Mouse (Mus musculus): ENCODE measurements around the gene Prodh2. TPM values are rescaled to one million over a fixed set of nuclear protein-coding genes. Genes with fewer than 3 reads are reported as not detected.
"Not testable (repeated sequence)": the region's sequence is repeated elsewhere in the genome, so short reads cannot be mapped to it uniquely, and the experiment has no call there.

The Prodh2 gene
- 1.6 TPM in 1 of 2 replicates, not detected in the other for total RNA-seq (2021)
- long read RNA-seq, transcript Prodh2-201 (10 exons, 1,853 nt), result major isoform, 78 of 150 reads
- long read RNA-seq, partial matches to known transcripts, result 6 of 150 reads
- long read RNA-seq, other reads (novel, unspliced or antisense), result 62 of 150 reads

DNA sequence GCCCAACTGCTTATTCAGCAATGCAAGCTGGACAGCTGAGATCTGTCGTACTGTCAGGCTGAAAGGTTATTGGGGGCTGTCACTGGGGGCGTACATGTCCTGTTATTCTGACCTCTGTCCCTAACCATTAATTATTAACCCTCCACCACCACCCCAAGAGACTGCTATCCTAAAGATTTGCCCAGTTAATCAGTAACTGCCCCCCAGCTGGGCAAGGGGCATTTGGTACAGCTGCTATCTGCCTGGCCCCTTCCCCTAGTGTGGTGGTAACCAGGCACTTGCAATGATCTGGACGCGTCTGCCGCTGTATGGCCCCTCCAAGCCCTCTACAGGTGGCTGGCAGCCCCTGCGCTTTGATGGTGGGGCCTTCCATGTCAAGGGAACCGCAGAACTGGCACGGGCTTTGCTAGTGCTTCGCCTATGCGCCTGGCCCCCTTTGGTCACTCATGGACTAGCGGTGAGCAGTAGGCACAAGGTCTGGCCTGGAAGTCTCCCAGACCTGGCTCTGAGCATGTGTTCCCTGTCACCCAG lies at the start of gene Prodh2:
Prodh2 (plus strand) TSS at position 222 of the 531 bp plus-strand sequence.
- no peak for DNase-seq

DNA sequence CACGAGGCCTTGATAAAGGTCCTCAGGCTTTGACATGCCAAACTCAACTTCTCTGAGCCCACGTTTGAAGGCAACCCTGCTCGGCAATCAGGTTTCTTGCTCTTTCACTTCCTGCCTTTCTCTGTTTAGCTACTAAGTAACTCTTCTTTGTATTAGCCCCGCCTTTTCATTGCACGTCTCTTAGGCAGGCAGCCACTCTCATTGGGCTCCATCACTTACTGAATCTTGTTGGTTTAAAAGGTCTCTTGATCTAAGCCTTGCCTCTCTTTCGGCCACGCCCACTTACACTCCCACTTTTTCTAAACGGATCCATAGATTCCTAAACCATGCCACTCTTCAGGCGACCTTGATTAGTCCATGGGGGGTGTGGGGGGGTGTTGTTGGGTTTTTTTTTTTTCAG lies 49.7 kb upstream of the Prodh2 start:
- no peak for DNase-seq

DNA sequence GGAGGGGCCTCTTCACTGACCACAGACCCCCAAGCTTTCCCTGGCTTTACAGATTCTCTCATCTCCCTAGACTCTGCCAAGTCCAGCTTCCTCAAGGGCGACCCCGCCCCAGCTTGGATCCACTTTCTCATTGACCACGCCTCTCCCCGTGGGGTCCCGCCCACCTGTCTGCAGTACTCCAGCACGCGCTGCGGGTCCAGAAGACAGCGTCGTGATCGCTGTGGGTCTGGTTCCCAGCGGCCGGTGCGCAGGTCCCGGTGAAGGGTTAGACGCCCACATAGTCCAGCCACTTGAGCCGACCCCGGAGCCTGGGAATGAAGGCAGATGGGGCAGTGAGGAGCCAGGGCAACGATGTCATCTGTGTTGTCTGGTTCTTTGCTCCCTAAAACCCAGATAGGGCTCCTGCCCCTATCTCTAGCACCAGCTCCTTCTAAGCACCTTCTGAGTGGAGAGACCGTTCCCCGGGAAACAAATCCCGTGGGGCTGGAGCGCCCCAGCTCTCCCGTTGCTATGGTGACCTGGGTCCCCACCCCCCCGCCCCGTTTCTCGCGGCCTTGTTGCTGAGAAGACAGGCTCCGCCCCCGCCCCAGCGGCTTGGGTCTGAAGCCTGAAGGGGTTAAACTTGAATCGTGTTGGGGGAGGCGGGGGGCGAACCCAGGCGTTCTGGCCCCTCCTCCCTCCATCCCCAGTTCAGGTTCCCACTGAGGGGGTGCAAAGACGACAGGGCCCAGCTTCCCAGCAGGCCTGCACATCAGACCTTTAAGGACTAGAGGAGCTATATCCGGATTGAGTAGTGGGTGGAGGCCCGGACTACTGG lies 49.1 kb upstream of the Prodh2 start:
- peak; percentile 56 for DNase-seq

DNA sequence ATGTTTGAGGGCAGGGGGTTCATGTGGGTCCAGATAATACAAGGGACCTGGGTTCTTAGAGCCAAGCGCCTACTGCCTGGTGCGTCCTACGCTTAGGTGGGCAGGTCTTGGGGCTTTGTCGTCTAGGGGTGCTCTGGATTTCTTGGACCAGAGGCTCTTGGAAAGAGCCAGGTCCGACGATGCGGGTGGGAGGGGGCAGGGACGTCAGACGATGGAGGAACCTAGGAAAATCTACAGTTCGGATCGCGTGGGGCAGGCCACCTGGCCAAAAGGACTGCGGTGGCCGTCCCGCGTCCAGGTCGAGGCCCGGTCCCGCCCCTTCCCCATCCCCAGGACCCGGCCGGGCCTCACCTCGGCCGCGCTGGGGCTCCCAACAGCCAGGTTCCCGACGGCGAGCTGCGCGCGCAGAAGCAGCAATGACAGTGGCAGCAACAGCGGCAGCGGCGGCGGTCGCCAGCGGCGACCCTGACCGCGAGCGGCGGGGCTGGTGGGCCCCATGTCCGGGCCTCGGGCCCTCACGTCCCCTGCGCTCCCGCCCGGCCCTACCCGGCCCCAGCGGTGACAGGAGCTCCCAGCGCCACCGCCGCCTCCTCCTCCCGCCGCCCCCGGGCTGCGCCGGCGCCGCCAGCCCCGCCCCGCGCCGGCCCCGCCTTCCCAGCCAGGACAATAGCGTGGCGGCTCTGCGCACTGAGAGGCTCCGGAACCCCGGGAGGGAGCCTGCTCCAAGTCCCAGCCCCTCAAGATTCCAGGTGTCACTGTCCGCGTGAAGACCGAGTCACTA lies 48.3 kb upstream of the Prodh2 start, which contains the start of gene Aplp1:
Aplp1 (minus strand) TSS at position 565 of the 781 bp plus-strand sequence.
- DNase-seq, result peak; percentile 79

DNA sequence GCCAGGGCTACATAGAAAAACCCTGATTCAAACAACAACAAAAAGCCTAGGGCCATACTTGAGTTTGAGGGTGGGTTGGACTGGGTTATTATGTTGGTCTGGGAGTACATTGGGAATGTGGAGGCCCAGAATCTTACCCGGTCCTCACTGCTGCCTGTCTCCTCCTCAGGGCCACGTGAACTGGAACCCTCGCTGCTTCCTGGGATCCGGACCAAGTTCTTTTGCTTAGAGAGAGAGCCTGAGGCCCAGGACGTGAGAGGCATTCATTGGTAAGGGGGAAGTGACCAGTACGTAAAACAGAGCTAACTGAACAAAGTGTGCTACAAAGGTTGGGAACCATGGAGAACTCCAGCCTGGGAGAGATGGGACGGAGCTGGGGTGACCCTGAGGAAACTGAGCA lies 43.2 kb upstream of the Prodh2 start:
- no peak for DNase-seq

DNA sequence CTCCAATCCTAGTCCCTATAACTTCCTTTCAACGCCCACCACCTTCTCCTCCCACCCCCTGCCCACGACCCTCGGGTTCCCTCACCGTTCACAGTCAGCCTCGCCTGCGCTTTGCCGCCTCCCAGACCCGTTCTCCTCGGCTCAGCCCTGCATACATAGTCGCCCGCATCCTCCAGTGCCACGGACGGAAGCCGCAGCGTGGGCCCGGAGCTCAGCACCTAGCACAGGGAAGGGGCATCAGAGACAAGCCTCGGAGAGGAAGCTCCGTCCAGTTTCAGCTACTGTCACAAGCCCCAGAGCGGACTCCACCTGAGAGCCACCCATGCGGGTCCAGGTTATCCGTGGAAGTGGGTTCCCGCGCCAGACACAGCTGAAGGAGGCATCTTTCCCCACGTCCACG lies 40.1 kb upstream of the Prodh2 start:
- no peak for DNase-seq

DNA sequence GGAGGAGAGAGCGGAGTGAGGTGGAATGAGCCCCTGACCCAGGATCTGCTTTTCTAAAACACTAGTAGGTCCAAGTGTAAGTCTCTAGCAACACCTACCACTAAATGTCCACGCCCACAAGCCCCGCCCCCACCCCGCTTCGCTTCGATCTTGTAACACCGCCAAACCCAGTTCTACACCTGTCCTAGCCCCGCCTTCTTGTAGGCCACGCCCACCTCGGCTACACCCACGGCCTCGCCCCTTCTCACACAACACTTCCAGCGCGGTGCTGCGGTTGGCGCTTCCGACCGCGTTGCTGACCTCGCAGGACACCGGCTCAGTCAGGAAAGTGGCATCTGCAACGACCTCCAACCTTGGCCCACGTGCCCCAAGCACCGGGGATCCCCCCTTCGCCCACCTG lies 39.7 kb upstream of the Prodh2 start:
- DNase-seq, result no peak

DNA sequence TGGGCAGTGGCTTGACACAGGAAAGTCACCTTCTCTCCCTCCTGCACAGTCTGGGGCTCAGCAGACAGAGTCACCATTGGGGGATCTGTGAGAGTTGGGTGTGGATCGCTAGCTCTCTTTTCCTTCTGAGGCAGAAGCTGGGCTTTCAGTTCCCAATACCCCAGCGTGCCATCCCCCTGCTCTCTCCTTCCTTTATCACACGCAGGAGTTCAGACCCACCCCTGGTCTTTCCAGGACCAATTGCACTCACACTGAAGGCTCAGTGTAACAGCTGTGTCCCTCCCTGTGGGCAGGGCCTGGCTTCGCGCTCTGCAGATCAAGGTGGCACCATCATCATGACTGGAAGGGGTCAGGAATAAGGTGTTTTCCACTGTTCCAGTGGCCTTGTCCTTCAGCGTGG lies 39.2 kb upstream of the Prodh2 start:
- DNase-seq, result no peak

DNA sequence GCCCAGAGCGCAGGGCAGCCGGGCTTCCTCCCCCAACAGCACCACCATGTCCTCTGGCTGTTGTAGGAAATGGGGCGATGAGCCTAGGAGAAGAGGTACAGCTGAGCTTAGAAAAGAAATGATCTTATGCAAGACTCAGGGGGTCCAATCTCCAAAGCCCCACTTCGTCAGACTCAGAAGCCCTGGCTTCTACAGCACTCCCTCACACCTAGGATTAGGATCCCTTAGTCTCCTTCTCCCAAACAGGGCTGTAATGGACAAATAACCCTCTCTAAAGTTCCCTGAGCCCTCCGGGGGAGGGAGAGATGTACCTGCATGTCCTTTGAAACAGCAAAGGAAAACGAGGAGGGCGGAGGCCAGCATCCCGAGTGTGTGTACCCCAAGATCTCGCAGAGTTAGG lies 36.9 kb upstream of the Prodh2 start:
- no peak for DNase-seq

DNA sequence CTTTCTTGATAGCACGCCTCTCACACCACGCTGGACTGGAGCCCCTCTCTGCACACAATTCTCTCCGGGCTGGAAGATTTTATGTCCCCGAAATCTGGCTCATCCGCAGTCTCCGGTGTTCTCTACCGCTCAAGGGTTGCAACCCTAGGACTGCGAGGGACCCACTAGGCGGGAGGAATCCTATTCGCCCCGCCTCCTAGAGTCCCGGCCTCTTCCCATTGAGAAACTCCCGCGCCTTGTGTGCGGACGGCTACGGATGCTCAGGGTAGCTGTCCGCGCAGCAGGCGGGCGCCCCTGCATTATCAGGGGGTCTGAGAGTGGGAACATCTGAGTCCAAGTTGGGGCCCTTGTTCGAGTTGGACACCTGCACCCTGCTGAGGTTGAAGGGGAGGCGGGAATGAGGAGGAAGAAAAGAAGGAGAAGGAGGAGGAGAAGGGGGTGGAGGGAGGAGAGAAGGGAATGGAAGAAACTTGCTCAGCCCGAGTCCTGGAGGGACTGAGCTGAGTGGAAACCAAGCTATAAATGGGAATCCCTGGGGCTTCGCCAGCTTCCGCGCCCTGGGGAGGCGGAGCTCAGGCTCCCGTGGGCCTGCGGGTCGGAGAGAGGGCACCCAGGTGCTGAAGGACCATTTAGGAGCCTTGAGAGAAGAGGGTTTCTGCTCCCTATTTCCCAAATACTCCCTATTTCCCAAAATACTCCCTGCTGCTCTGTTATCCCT lies 36.4 kb upstream of the Prodh2 start:
- no peak for DNase-seq

DNA sequence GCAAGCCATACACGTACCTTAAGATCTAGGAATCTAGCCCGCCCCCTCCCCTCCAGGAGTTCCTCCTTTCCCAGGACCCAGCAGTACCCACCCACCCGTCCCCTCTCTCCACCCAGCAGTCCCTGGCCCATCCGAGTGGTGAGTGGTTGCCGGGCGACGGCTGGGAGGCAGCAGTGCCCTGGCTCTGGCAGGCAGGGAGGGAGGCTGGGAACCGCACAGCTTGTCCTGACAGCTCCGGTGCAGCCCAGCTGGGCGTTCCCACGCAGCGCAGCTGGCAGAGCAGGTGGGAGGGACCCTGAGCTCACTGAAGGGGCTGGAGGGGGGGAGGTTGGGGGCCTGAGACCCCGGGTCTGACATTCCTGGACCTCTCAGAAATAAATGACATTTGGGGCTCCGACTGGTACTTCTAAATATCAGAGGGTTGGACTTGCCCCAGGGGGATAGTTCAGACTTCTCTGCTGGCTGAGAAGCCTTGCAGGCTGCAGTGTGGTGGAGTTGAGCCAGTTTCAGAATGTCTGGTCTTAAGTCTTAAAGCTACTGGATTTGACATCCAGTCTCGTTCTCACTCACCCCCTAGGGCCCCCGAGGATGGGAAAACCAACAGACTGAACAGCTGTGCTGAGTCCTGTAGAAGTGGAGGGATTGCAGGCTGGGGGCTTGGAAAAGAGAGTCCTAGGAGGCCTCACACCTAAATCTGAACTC lies 35.6 kb upstream of the Prodh2 start, which contains the start of the genes Kirrel2 and Nphs1:
Kirrel2 (minus strand) TSS at position 62 of the 702 bp plus-strand sequence.
Nphs1 (plus strand) TSS at position 687 of the 702 bp plus-strand sequence.
- DNase-seq, result no peak

DNA sequence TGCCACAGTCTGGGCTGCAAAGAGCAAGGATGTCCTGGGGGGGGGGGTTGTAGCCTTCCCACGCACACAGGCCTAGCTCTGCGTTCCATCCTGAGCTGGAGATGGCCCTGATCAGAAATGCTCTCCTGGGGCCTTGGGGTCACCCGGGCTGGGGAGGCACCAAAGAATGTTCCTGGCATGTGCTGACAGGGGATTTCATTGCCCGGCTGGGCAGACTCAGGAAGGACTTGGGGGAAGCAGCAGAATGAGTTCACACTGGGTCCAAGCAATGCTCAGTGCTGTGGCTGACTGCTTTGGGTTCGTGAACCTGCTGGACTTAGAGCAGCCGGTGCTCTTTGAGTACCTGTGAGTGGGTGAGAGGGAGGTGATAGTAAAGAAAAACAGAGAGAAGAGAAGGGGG lies 33.9 kb upstream of the Prodh2 start:
- no peak for DNase-seq

DNA sequence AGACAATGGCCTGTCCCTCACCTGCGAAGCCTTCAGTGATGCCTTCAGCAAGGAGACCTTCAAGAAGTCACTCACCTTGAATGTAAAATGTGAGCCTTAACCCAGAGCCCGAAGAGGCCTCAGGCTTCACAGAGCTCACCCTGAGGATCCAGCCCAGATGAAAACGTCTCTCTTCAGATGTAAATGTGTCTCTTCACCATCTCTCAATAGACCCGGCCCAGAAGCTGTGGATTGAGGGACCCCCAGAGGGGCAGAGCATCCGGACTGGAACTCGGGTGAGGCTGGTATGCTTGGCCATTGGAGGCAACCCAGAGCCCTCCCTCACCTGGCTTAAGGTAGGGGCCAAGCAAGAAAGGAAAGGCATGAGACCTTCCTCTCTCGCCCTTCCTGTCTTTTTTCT lies 29.9 kb upstream of the Prodh2 start:
- DNase-seq, result no peak

DNA sequence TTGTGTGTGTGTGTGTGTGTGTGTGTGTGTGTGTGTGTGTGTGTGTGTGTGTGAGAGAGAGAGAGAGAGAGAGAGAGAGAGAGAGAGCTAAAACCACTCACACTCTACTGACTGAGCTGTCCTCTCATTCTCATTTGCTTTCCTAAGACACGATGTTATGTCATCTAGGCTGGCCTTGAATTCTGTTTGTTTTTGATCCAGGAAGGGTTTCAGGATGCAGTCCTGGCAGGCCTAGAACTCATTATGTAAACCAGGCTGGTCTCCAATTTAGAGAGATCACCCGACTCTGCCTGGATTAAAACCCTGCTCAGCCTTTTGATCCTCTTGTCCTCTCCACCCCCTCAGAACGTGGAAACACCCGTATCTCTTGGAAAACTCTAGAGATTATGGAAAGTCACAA lies 29.4 kb upstream of the Prodh2 start:
- no peak for DNase-seq

DNA sequence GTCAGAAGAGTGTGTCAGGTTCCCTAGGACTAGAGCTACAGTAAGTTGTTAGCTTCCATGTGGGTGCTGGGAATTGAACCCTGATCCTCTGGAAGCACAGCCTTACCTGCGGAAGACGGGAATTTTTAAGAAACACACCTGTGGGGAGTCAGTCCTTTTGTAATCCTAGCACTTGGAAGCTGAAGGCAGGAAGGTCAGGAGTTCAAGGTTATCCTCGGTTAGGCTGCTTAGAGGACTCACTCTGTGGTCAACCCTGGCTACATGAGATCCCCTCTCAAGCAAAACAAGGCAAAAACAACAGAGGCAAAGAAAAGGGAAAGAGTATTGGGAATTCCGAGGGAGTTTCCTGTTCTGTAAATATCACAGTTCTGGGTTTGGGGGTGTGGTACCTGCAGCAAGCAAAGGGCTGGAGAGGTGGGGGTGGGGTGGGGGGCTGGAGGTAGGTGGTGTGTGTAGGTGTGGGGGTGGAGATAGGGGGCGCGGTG lies 28.6 kb upstream of the Prodh2 start:
- DNase-seq, result no peak

DNA sequence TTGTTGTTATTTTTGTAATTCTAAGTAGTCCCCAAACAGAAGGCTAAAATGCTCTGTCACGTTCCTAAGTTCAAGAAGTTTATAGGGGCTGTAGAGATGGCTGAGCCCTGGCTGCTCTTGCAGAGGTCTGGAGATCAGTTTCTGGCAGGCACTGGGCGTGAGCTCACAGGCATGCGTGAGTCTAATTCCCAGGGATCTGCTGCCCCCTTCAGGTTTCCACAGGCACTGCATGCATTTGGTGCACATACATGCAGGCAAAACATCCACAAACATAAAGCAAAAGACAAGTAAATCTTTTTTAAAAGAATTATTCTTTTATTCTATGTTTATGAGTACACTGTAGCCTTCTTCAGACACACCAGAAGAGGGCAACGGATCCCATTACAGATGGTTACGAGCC lies 21.0 kb upstream of the Prodh2 start:
- peak; percentile 45 for DNase-seq

DNA sequence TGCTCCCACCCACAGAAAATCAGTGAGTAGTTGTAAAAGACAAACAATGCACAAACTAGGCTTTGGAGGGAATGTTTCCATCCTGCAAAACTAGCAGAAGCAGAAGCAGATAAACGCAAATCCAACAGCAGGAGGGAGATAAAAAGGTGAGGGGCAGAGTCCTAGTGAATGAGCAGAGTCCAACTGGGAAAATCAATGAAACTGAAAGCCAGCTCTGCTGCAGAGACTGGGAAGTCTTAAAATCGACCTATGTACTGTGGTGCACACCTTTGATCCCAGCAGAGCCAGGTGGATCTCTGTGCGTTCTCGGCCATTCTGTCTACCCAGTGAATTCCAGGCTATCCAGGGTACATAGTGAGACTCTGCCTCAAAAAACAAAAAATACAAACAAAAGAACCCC lies 18.4 kb upstream of the Prodh2 start:
- DNase-seq, result no peak

DNA sequence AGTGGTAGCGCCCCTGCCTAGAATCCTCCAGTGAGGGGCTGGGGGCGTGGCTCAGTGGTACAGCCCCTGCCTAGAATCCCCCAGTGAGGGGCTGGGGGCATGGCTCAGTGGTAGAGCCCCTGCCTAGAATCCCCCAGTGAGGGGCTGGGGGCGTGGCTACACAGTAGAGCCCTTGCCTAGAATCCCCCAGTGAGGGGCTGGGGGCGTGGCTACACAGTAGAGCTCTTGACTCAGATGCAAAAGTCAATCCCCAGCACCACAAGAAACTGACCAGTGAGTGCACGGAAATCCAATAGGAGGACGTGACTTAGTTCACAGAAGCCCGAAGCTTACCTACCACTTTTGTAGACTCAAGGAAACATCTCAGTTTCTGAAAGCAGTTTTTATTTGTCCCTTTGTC lies 17.3 kb upstream of the Prodh2 start:
- DNase-seq, result not testable (repeated sequence)

DNA sequence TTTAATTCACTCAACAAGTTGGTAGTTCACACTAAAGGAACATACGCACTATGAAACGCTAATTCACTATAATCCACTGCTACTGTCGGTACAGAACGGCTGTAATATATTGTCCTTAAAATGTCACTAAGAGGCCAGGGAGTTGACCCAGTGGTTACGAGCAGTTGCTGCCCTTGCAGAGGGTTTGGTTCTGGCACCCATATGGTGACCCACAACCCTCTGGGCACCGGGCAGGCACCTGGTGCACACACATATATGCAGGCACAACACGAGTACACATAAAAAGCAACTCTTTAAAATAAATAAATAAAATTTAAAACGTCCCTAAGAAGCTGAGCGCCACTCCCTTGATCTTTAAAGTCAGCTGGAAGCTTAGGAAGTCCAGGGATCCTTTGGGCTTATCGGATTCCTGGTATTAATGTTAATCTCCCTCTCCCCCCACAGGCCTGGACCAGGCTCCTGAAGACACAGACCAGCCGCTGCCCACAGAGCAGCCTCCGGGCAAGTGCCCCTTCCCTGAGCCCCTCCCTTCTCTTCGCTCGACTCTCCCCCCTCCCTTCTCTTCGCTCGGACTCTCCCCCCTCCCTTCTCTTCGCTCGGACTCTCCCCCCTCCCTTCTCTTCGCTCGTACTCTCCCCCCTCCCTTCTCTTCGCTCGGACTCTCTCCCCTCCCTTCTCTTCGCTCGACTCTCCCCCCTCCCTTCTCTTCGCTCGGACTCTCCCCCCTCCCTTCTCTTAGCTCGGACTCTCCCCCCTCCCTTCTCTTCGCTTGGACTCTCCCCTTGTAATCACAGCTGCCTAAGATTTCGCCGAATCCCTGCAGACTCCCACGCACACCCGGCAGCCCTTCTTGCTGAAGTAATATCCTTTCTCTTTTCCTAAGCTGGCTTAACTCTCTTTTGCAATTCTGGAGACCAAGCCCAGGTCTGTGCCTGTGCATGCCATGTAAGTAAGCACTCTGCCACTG lies 15.7 kb upstream of the Prodh2 start:
- no peak for DNase-seq

DNA sequence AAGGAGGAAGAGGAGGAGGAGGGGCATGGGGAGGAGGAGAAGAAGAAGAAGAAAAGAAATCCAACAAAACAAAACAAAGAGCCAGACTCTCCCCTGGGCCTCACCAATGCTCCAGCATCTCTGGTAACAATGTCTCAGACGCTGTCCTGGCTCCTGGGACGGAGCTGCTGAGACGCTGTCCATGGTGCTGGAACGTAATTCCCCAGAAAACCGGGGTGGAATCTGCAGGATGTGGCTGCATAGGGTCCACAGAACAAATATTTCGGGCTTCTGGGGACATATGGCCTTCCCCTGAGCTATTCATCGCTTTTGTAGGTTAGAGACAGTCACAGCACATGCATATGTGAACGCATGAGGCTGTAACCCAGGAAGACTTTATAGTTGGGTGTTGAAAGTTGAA lies 9.2 kb upstream of the Prodh2 start:
- DNase-seq, result peak; percentile 44

Measured in adrenal gland, postnatal 25 days (tissue).